8 mouse cellular contexts compared by ENCODE assay signal in the genomic region with DNA sequence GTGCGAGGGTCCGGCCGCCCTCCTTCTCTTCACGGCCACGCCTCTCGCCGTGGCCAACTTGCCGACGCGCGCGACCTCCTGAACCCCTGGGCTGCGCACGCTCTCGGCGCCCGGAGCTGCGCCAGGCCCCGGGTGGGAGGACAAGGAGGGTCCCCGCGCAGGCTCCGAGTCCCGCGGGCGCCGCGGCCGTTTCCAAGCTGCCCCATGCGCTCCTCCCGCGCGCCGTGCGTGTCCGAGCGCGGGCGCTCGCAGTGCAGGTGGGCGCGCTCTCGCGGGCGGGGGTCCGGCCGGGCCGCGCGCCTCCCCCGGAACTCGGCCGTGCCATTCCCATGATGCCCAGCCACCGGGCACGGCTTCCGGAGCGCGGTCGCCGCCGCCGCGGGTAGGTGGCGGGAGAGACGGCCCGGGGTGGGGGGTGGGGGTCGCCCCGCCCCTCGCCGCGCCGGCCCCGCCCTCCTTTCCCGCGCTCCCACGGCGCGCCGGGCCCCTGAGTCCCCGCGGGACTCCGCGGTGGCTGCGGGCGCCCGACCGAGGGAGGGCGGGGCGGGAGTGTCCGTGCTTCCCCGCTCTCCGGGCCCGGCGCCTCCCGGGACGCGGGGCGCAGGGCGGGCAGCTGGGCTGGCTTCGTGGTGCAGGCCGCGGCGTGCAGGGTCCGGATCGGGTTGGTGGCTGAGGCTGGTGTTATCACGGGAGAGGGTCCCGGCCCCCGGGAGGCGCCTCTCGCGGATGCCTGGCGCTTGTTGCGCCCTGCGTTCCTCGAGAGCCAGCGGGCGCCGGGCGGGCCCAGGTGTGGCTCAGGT. TPM values are rescaled to one million over a fixed set of nuclear protein-coding genes. Genes with fewer than 3 reads are reported as not detected.
DNase-seq lines count a peak whose midpoint lies in the region; ATAC-seq and TF ChIP-seq lines count a peak whose summit lies in the region.

A gene (plus strand): TSS at position 286 of the 800 bp plus-strand sequence.

- H3K27ac ChIP-seq in embryonic facial prominence, embryonic 12.5 days: peak within 1 kb of the TSS; percentile 59; the same call in 1 of the 2 replicates
- peak within 1 kb of the TSS; percentile 75 for H3K27ac ChIP-seq in lung, postnatal 0 days (ENCODE audit: low read length)

- TF ChIP-seq EP300 in lung, postnatal 0 days (IDR thresholded peaks at IDR 0.05): no peak

- peaks cover 75% of the 10 kb centered on the region for H3K27me3 ChIP-seq in E14TG2a.4 (ENCODE audit: insufficient read depth, low read length)
- no peaks in the 10 kb centered on the region for H3K27me3 ChIP-seq in embryonic facial prominence, embryonic 12.5 days
- H3K27me3 ChIP-seq in lung, postnatal 0 days (replicated peaks; ENCODE audit: insufficient read depth, low read length): no peaks in the 10 kb centered on the region

- H3K9ac ChIP-seq in embryonic facial prominence, embryonic 12.5 days: peak within 1 kb of the TSS; percentile 84
- H3K9ac ChIP-seq in lung, postnatal 0 days (replicated peaks; ENCODE audit: low read depth): peak within 1 kb of the TSS; percentile 58

- peak within 1 kb of the TSS; percentile 84 for H3K4me3 ChIP-seq in E14TG2a.4 (replicated peaks; ENCODE audit: low read length)
- H3K4me3 ChIP-seq in embryonic facial prominence, embryonic 12.5 days: peak within 1 kb of the TSS; percentile 74
- peak within 1 kb of the TSS; percentile 68 for H3K4me3 ChIP-seq in lung, postnatal 0 days (ENCODE audit: low read depth, low read length)

- peak; percentile 23 for ATAC-seq in embryonic facial prominence, embryonic 12.5 days (ENCODE audit: insufficient number of reproducible peaks, insufficient read depth, low FRiP score, low TSS enrichment)
- peak; percentile 82 for ATAC-seq in lung, postnatal 0 days

- H3K9me3 ChIP-seq in E14TG2a.4 (ENCODE audit: low read length): no peaks in the 10 kb centered on the region
- H3K9me3 ChIP-seq in embryonic facial prominence, embryonic 12.5 days: no peaks in the 10 kb centered on the region
- no peaks in the 10 kb centered on the region for H3K9me3 ChIP-seq in lung, postnatal 0 days (ENCODE audit: low read length)

- under 1% methylated on average over 111 of the region's 118 CpGs for WGBS in embryonic facial prominence, embryonic 12.5 days
- 2% methylated on average over 41 of the region's 118 CpGs for WGBS in lung, postnatal 0 days

- DNase-seq in adrenal gland, postnatal 14 days: peak; percentile 58
- peak; percentile 18 to 33 for DNase-seq in heart, postnatal 36 days
- peak; percentile 38 for DNase-seq in layer of hippocampus, adult 9-11 months
- DNase-seq in lung, postnatal 0 days (ENCODE audit: low spot score): peak; percentile 39
- peak; percentile 71 for DNase-seq in right cerebral cortex, postnatal 10 days (ENCODE audit: low spot score in 2 of 2)
- no peak for DNase-seq in natural killer cell, adult 2 months (ENCODE audit: low spot score in 2 of 2)

- peak within 1 kb of the TSS; percentile 93 for H3K4me2 ChIP-seq in embryonic facial prominence, embryonic 12.5 days (replicated peaks)
- peak within 1 kb of the TSS; percentile 98 for H3K4me2 ChIP-seq in lung, postnatal 0 days (replicated peaks; ENCODE audit: low read depth, low read length)

- H3K4me1 ChIP-seq in E14TG2a.4 (replicated peaks; ENCODE audit: low read depth, low read length): peaks cover 26% of the 10 kb centered on the region
- H3K4me1 ChIP-seq in embryonic facial prominence, embryonic 12.5 days: peaks cover 6% of the 10 kb centered on the region; the same call in 1 of the 2 replicates
- H3K4me1 ChIP-seq in lung, postnatal 0 days (ENCODE audit: insufficient read depth, low read depth, low read length): no peaks in the 10 kb centered on the region

- peaks cover 3% of the 10 kb centered on the region; the same call in 1 of the 2 replicates for H3K36me3 ChIP-seq in E14TG2a.4 (ENCODE audit: insufficient read depth, low read length)
- H3K36me3 ChIP-seq in embryonic facial prominence, embryonic 12.5 days: 0 out of 2 replicates have a peak, but pooled peaks cover 10% of the 10 kb centered on the region
- H3K36me3 ChIP-seq in lung, postnatal 0 days (ENCODE audit: insufficient read depth, low read length): no peaks in the 10 kb centered on the region

- TF ChIP-seq CTCF in E14TG2a.4 (conservative IDR thresholded peaks at IDR 0.05; ENCODE audit: low read length): no peak
- TF ChIP-seq CTCF in lung, postnatal 0 days (IDR thresholded peaks at IDR 0.05): no peak

- intact Hi-C loops in heart, postnatal 36 days (cut with DNase I): no loop called here

RNA-seq across cellular contexts. Expression of the gene that starts here (rescaled TPM):
- total RNA-seq in adrenal gland, postnatal 14 days (2021): 5.4 and 5.9 TPM in 2 replicates
- polyA plus RNA-seq in embryonic facial prominence, embryonic 12.5 days (2016; fragmentation: Nextera tagmentation; extraction: Ambion mirVana): 7.2 TPM in 2 replicates
- total RNA-seq in heart, postnatal 36 days (2021): 1 to 10 TPM; 3.2 to 4.7 TPM
- 1.6 and 2.4 TPM in 2 replicates for polyA plus RNA-seq in lung, postnatal 0 days (2015; fragmentation: Nextera tagmentation; extraction: Ambion mirVana)

Comparison
In these comparisons a context has a peak if more than half of its experiments do, and no peak if none do; other contexts are left out.
1. DNase-seq: peak in adrenal gland, postnatal 14 days (single experiment), heart, postnatal 36 days (2 of 2), layer of hippocampus, adult 9-11 months (single experiment), lung, postnatal 0 days (single experiment) and right cerebral cortex, postnatal 10 days (2 of 2); none in natural killer cell, adult 2 months (0 of 2).
2. Peak in every context shown above with its lines, with median percentiles within 50 percentile points of each other: H3K4me3 ChIP-seq.